Mouse (Mus musculus) neural tube, embryonic 14.5 days (tissue): ENCODE results near the gene Mier3. TPM values are rescaled to one million over a fixed set of nuclear protein-coding genes. Genes with fewer than 3 reads are reported as not detected.

Source experiments
- ATAC-seq: fragments of 200-750 bp; cut with Nextera tagmentation; 2 replicates; pipeline ENCODE4 v1.8.0; 2017; ENCODE audit warnings: low read depth, mild to moderate bottlenecking, moderate TSS enrichment, moderate library complexity
- H3K27ac ChIP-seq: fragments of 300-500 bp; sonication (generic); 2 replicates; pipeline ENCODE4 v1.5.1; 2014; ENCODE audit warnings: low read depth, mild to moderate bottlenecking, control low read depth, low read length, moderate library complexity, mixed read lengths
- H3K27me3 ChIP-seq: fragments of 300-500 bp; sonication (generic); 2 replicates; pipeline ENCODE4 v1.6.1; 2014; ENCODE audit warnings: low read length; ENCODE audit not compliant: control insufficient read depth, insufficient read depth
- H3K36me3 ChIP-seq: fragments of 300-500 bp; sonication (generic); 2 replicates; pipeline ENCODE4 v1.6.1; 2014; ENCODE audit warnings: low read length, mixed read lengths; ENCODE audit not compliant: control insufficient read depth, insufficient read depth
- H3K4me1 ChIP-seq: fragments of 300-500 bp; sonication (generic); 2 replicates; pipeline ENCODE4 v1.6.1; 2014; ENCODE audit warnings: low read length; ENCODE audit not compliant: control insufficient read depth, insufficient read depth
- H3K4me2 ChIP-seq: fragments of 300-500 bp; sonication (generic); 2 replicates; pipeline ENCODE4 v1.6.1; 2014; ENCODE audit warnings: mild to moderate bottlenecking, low read depth, low read length, control low read depth
- H3K4me3 ChIP-seq: fragments of 300-500 bp; sonication (generic); 2 replicates; pipeline ENCODE4 v1.5.1; 2014; ENCODE audit warnings: low read depth, low read length, control low read depth, mixed read lengths
- H3K9ac ChIP-seq: fragments of 300-500 bp; sonication (generic); replicated peaks from 2 replicates; pipeline ENCODE4 v1.6.1; 2014; ENCODE audit warnings: low read depth, mild to moderate bottlenecking, control low read depth, low read length, mixed read lengths
- H3K9me3 ChIP-seq: fragments of 300-500 bp; sonication (generic); 2 replicates; pipeline ENCODE4 v1.6.1; 2016; ENCODE audit warnings: low read length; ENCODE audit not compliant: control insufficient read depth
- WGBS: fragments of 180-500 bp; shearing (Covaris S2); extraction: QIAGEN DNeasy Blood & Tissue Kit; methylation state at CpG from one replicate; pipeline ENCODE4 v1.1.7; 2014; 5-methylcytosine and 5-hydroxymethylcytosine counted together
- polyA plus RNA-seq: library from polyadenylated mRNA; unstranded; fragments of >200 nt; fragmentation: Nextera tagmentation; extraction: Ambion mirVana; gene quantifications from 2 replicates; pipeline ENCODE4 v1.2.1, GENCODE M21; 2014

Mier3 gene
- polyA plus RNA-seq, 1 experiment from 2014 or later, result 27.7 TPM

DNA sequence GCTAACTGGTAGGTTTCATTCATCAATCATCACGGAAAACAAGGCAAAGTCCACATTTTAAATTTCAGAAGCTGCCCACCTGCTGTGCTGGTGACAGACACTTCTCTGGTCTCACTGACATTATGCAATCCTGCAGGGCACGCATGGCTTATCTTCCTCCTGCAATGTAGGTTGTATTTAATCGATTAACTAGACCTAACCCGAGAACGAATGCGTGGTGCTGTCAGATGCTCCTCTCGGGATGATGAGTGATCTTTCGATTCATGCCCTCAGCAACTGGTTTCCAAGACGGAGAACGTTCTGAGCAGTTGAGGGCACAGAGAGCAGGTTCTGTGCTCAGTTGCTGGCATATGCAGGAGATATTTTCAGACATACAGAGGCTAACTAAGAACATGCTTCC lies 24.5 kb upstream of the Mier3 start:
- H3K36me3 ChIP-seq, result no peaks in the 10 kb centered on the region
- 78% methylated on average over 10 of the region's 10 CpGs for WGBS
- H3K4me1 ChIP-seq, result no peaks in the 10 kb centered on the region
- H3K9me3 ChIP-seq, result no peaks in the 10 kb centered on the region
- no peak overlapping the region for H3K27ac ChIP-seq
- H3K4me3 ChIP-seq, result no peak overlapping the region
- no peaks in the 10 kb centered on the region for H3K27me3 ChIP-seq
- no peak for ATAC-seq
- H3K4me2 ChIP-seq, result no peak overlapping the region
- no peak overlapping the region for H3K9ac ChIP-seq

GRCm38 (mm10) chr13:111656769-111657168 lies 24.0 kb upstream of the Mier3 start:
- H3K9ac ChIP-seq, result no peak overlapping the region
- H3K4me1 ChIP-seq, result no peaks in the 10 kb centered on the region
- no peaks in the 10 kb centered on the region for H3K9me3 ChIP-seq
- H3K27me3 ChIP-seq, result no peaks in the 10 kb centered on the region
- H3K4me2 ChIP-seq, result no peak overlapping the region
- WGBS, result 88% methylated on average over 3 of the region's 3 CpGs
- no peak overlapping the region for H3K4me3 ChIP-seq
- no peaks in the 10 kb centered on the region for H3K36me3 ChIP-seq
- H3K27ac ChIP-seq, result no peak overlapping the region
- no peak for ATAC-seq

- no peak for ATAC-seq
- H3K27ac ChIP-seq, result no peak overlapping the region
- no peak overlapping the region for H3K4me3 ChIP-seq
- no peak overlapping the region for H3K4me2 ChIP-seq
- H3K27me3 ChIP-seq, result no peaks in the 10 kb centered on the region
- H3K9me3 ChIP-seq, result no peaks in the 10 kb centered on the region
- no peaks in the 10 kb centered on the region for H3K36me3 ChIP-seq
- 64% methylated on average over 12 of the region's 12 CpGs for WGBS
- H3K9ac ChIP-seq, result no peak overlapping the region
- no peaks in the 10 kb centered on the region for H3K4me1 ChIP-seq
Observed at GRCm38 (mm10) chr13:111658501-111659280, 22.1 kb upstream of the Mier3 start.

DNA sequence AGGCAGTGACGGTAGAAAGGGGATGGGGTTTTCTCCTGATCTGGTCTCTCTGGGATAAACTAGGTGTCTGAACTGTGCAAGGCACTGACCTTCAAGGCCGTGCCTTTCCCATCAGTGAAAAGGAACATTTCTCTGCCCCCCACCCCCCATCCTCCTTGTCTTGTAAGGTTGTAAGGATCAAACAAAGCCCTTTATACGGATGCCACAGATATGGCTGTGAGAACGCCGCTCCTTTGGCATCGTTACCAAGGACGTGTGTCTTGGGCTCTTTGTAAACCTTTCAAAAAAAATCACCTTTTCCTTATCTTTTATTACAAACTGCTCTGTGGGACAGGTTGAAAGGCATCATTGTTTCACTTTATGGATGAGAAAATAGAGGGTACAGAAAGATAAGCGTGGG lies 21.3 kb upstream of the Mier3 start:
- WGBS, result 79% methylated on average over 8 of the region's 8 CpGs
- no peaks in the 10 kb centered on the region for H3K4me1 ChIP-seq

GRCm38 (mm10) chr13:111660072-111660471 lies 20.7 kb upstream of the Mier3 start:
- WGBS, result 47% methylated on average over 13 of the region's 13 CpGs
- H3K9me3 ChIP-seq, result no peaks in the 10 kb centered on the region
- no peak overlapping the region for H3K4me3 ChIP-seq
- no peaks in the 10 kb centered on the region for H3K36me3 ChIP-seq
- no peak for ATAC-seq
- no peak overlapping the region for H3K27ac ChIP-seq
- H3K9ac ChIP-seq, result no peak overlapping the region
- no peaks in the 10 kb centered on the region for H3K27me3 ChIP-seq
- no peak overlapping the region for H3K4me2 ChIP-seq
- H3K4me1 ChIP-seq, result no peaks in the 10 kb centered on the region

More for the DNA sequence above, 21.3 kb upstream of the Mier3 start:
- Histone ChIP-seq H3K4me3 (no peak overlapping the region), H3K9me3 (no peaks in the 10 kb centered on the region), H3K27me3 (no peaks in the 10 kb centered on the region), H3K36me3 (no peaks in the 10 kb centered on the region), H3K4me2 (no peak overlapping the region), H3K9ac (no peak overlapping the region), H3K27ac (no peak overlapping the region)
- no peak for ATAC-seq

DNA sequence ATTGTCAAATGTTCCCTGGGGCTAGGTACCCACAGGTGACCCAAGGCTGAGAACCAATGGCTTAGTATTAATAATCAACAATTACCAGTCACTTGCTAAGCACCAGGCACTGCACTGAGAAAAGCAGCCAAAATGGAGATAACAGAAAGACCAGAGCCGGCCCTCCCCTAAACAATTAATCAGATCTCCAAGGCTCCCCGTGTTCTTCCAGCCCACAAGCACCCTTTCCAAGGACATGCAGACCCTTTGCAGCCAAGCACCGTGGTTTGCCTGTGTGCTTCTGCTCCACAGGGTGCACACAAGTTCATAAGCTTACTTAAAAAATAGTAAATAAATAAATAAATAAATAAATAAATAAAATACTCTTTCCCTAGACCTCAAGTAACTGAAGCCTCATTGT lies 20.2 kb upstream of the Mier3 start:
- ATAC-seq, result no peak
- Histone ChIP-seq H3K4me1 (no peaks in the 10 kb centered on the region), H3K4me3 (no peak overlapping the region), H3K36me3 (no peaks in the 10 kb centered on the region), H3K9ac (no peak overlapping the region), H3K27ac (no peak overlapping the region), H3K27me3 (no peaks in the 10 kb centered on the region), H3K9me3 (no peaks in the 10 kb centered on the region), H3K4me2 (no peak overlapping the region)
- WGBS, result 74% methylated on average over 3 of the region's 3 CpGs

DNA sequence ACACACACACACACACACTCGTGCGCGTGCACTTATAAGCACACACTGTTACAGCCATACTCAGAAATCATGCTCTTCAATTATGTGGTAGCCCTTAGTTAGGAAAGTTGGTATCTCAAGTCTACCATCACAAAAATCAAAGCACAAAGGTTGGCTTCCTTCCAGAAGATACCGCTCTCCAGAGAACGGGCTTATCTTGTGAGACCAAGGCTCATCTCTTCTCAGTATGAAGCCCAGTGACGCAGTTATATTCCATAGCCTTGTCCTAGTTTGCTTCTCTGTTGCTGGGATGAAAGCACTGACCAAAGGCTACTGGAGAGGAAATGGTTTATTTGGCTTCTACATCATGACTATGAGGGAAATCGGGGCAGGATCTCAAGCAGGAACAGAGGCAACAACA lies 12.8 kb upstream of the Mier3 start:
- Histone ChIP-seq H3K4me3 (no peak overlapping the region), H3K9me3 (no peaks in the 10 kb centered on the region), H3K27ac (no peak overlapping the region), H3K4me1 (no peaks in the 10 kb centered on the region), H3K9ac (no peak overlapping the region), H3K36me3 (no peaks in the 10 kb centered on the region), H3K27me3 (no peaks in the 10 kb centered on the region), H3K4me2 (no peak overlapping the region)
- ATAC-seq, result no peak
- 96% methylated on average over 7 of the region's 7 CpGs for WGBS

- Histone ChIP-seq H3K36me3 (no peaks in the 10 kb centered on the region), H3K9me3 (no peaks in the 10 kb centered on the region), H3K27ac (no peak overlapping the region), H3K4me3 (no peak overlapping the region), H3K4me2 (no peak overlapping the region), H3K9ac (no peak overlapping the region), H3K4me1 (no peaks in the 10 kb centered on the region), H3K27me3 (no peaks in the 10 kb centered on the region)
- no peak for ATAC-seq
- 93% methylated on average over 3 of the region's 3 CpGs for WGBS
Observed at GRCm38 (mm10) chr13:111676841-111677240, 3.9 kb upstream of the Mier3 start.

DNA sequence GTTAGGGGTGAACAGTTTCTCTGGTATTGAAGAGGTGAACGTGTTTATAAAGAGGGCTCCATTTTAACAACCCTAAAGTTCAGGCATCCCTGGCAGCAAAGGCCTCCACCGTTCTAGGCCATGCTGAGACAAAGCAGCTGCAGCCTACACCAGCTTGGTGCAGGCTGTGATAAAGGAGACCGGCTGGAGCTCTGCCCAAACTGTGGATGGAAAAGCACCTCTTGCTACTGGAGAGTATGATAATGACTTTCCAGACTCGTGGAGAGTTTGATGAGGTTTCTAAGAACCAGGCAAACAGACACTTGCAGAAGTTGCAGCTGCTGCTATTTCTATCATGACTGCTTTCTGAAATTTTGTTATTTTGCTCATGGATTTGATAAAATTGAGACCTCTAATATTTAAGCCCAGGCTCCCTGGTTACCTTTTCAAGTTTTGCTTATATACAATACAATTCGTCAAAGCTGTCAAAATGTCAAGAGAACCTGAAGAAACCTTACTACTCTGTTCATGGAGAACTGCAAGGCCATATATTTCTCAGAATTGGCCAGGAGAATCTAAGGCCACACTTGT lies 3.4 kb downstream of the Mier3 start:
- H3K4me1 ChIP-seq, result 0 out of 2 replicates have a peak, but pooled peaks cover 6% of the 10 kb centered on the region
- H3K4me3 ChIP-seq, result no peak overlapping the region
- H3K27me3 ChIP-seq, result no peaks in the 10 kb centered on the region
- no peak overlapping the region for H3K27ac ChIP-seq
- WGBS, result 35% methylated on average over 5 of the region's 5 CpGs
- no peak for ATAC-seq
- H3K9ac ChIP-seq, result no peak overlapping the region
- H3K36me3 ChIP-seq, result no peaks in the 10 kb centered on the region
- H3K4me2 ChIP-seq, result no peak overlapping the region
- no peaks in the 10 kb centered on the region for H3K9me3 ChIP-seq
